9 mouse cellular contexts compared by ENCODE assay signal in the genomic region with DNA sequence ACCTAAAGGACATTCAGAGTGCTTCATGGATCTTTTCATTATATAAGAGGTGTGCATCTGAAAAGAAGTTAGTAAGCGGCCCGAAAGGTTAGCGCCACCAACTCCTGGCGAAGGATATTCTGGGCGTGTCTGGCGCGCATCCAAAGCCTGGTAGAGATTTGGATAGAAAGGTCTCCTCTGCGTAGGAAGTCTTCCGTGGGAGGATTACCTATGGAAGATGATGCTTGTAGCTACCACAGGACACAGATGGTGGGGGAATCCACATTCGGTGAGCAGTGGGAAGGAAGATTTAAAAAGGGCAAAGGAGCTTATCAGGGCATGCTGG. TPM values are rescaled to one million over a fixed set of nuclear protein-coding genes. Genes with fewer than 3 reads are reported as not detected.
DNase-seq lines count a peak whose midpoint lies in the region; ATAC-seq and TF ChIP-seq lines count a peak whose summit lies in the region.
"Had no signal": no experiment of that assay in that cellular context is flagged by ENCODE, and none has a peak within 500 bp of the region (broad histone marks: within the 10 kb centered on the region; RNA-seq: fewer than 3 reads in every experiment).

No protein-coding gene starts in this region.

- peak overlapping the region; percentile 88 for H3K4me3 ChIP-seq in ES-Bruce4 (ENCODE audit: low read depth, low read length)
- peak overlapping the region; percentile 59 for H3K4me3 ChIP-seq in embryonic facial prominence, embryonic 13.5 days
- peak overlapping the region; percentile 65 for H3K4me3 ChIP-seq in hindbrain, embryonic 15.5 days
- H3K4me3 ChIP-seq in macrophage (ENCODE audit: inconsistent target), result peak overlapping the region; percentile 85
- peak overlapping the region; percentile 63 for H3K4me3 ChIP-seq in stomach, postnatal 0 days (ENCODE audit: low read depth, low read length)

- 0 out of 2 replicates have a peak, but pooled peaks have one; percentile 8 for ATAC-seq in frontal cortex, adult (ENCODE audit: low TSS enrichment)
- ATAC-seq in embryonic facial prominence, embryonic 13.5 days (ENCODE audit: insufficient number of reproducible peaks, insufficient read depth, low FRiP score, low TSS enrichment, low read depth), result no peak
- ATAC-seq in hindbrain, embryonic 15.5 days (ENCODE audit: low FRiP score, low read depth), result no peak
- ATAC-seq in stomach, postnatal 0 days (ENCODE audit: low FRiP score, low TSS enrichment), result no peak

- H3K4me2 ChIP-seq in embryonic facial prominence, embryonic 13.5 days, result peak overlapping the region; percentile 78
- peak overlapping the region; percentile 78 for H3K4me2 ChIP-seq in hindbrain, embryonic 15.5 days
- peak overlapping the region; percentile 78 for H3K4me2 ChIP-seq in stomach, postnatal 0 days (replicated peaks; ENCODE audit: low read depth)

- no peaks in the 10 kb centered on the region for H3K27me3 ChIP-seq in ES-Bruce4 (ENCODE audit: control insufficient read depth, insufficient read depth, low read length, poor library complexity, severe bottlenecking)
- H3K27me3 ChIP-seq in embryonic facial prominence, embryonic 13.5 days, result no peaks in the 10 kb centered on the region
- no peaks in the 10 kb centered on the region for H3K27me3 ChIP-seq in hindbrain, embryonic 15.5 days
- H3K27me3 ChIP-seq in stomach, postnatal 0 days (ENCODE audit: control insufficient read depth, insufficient read depth, low read length), result no peaks in the 10 kb centered on the region
- H3K27me3 ChIP-seq: Patski had no signal

- TF ChIP-seq EP300 in ES-Bruce4 (IDR thresholded peaks at IDR 0.05; ENCODE audit: insufficient read depth, low read depth, low read length), result no peak
- TF ChIP-seq EP300 in stomach, postnatal 0 days (optimal IDR thresholded peaks at IDR 0.05), result no peak

- H3K27ac ChIP-seq in ES-Bruce4 (ENCODE audit: insufficient read depth, low read length) (no peak overlapping the region), macrophage (peak overlapping the region; percentile 81)
- H3K27ac ChIP-seq in embryonic facial prominence, embryonic 13.5 days, result 0 out of 2 replicates have a peak overlapping the region, but pooled peaks have one; percentile 80
- no peak overlapping the region for H3K27ac ChIP-seq in hindbrain, embryonic 15.5 days (replicated peaks)
- H3K27ac ChIP-seq in stomach, postnatal 0 days (replicated peaks), result peak overlapping the region; percentile 58; the same call in 1 of the 2 replicates

- no peak for TF ChIP-seq POLR2A in ES-Bruce4 (IDR thresholded peaks at IDR 0.05; ENCODE audit: insufficient read depth, low read length)

- H3K9me3 ChIP-seq in ES-Bruce4 (replicated peaks; ENCODE audit: control insufficient read depth, insufficient read depth, low read length, poor library complexity, severe bottlenecking), result no peaks in the 10 kb centered on the region
- no peaks in the 10 kb centered on the region for H3K9me3 ChIP-seq in embryonic facial prominence, embryonic 13.5 days
- H3K9me3 ChIP-seq in hindbrain, embryonic 15.5 days, result no peaks in the 10 kb centered on the region
- no peaks in the 10 kb centered on the region for H3K9me3 ChIP-seq in stomach, postnatal 0 days (ENCODE audit: control insufficient read depth, low read length)

- no peak for DNase-seq in frontal cortex, postnatal 14 days (ENCODE audit: low spot score in 2 of 2)
- no peak for DNase-seq in stomach, postnatal 0 days (ENCODE audit: low spot score)
- DNase-seq in urinary bladder, postnatal 10 days (ENCODE audit: low spot score), result no peak

- peaks cover 24% of the 10 kb centered on the region for H3K79me2 ChIP-seq in macrophage (ENCODE audit: inconsistent target)

- no peaks in the 10 kb centered on the region for H3K4me1 ChIP-seq in ES-Bruce4 (ENCODE audit: control insufficient read depth, insufficient read depth, low read length)
- peaks cover 10% of the 10 kb centered on the region for H3K4me1 ChIP-seq in embryonic facial prominence, embryonic 13.5 days
- peaks cover 14% of the 10 kb centered on the region for H3K4me1 ChIP-seq in hindbrain, embryonic 15.5 days (replicated peaks)
- H3K4me1 ChIP-seq in stomach, postnatal 0 days (replicated peaks; ENCODE audit: control insufficient read depth, insufficient read depth), result no peaks in the 10 kb centered on the region

- H3K36me3 ChIP-seq in ES-Bruce4 (ENCODE audit: control insufficient read depth, insufficient read depth, low read length, poor library complexity, severe bottlenecking), result peaks cover 7% of the 10 kb centered on the region
- peaks cover 12% of the 10 kb centered on the region for H3K36me3 ChIP-seq in embryonic facial prominence, embryonic 13.5 days
- H3K36me3 ChIP-seq in hindbrain, embryonic 15.5 days, result no peaks in the 10 kb centered on the region
- H3K36me3 ChIP-seq in macrophage (ENCODE audit: inconsistent target), result peaks cover 6% of the 10 kb centered on the region; the same call in 1 of the 2 replicates
- H3K36me3 ChIP-seq in stomach, postnatal 0 days (ENCODE audit: control insufficient read depth, insufficient read depth, low read length), result no peaks in the 10 kb centered on the region; the same call in 1 of the 2 replicates

- H3K9ac ChIP-seq in ES-Bruce4 (ENCODE audit: low read depth, poor library complexity, severe bottlenecking), result peak overlapping the region; percentile 77
- peak overlapping the region; percentile 71 for H3K9ac ChIP-seq in embryonic facial prominence, embryonic 13.5 days
- peak overlapping the region; percentile 34 for H3K9ac ChIP-seq in hindbrain, embryonic 15.5 days
- peak overlapping the region; percentile 65 for H3K9ac ChIP-seq in stomach, postnatal 0 days (ENCODE audit: low read length)

- TF ChIP-seq CTCF in ES-Bruce4 (IDR thresholded peaks at IDR 0.05; ENCODE audit: low read depth, low read length), result no peak
- TF ChIP-seq CTCF in stomach, postnatal 0 days (IDR thresholded peaks at IDR 0.05; ENCODE audit: low read depth), result no peak

- 3% methylated on average over 10 of the region's 10 CpGs for WGBS in embryonic facial prominence, embryonic 13.5 days
- WGBS in hindbrain, embryonic 15.5 days, result 3% methylated on average over 10 of the region's 10 CpGs
- 3% methylated on average over 10 of the region's 10 CpGs for WGBS in macrophage (ENCODE audit: missing documents)
- WGBS in stomach, postnatal 0 days, result 3% methylated on average over 10 of the region's 10 CpGs

RNA-seq across cellular contexts. Expression of gene Cenpu, which starts 0.6 kb away (rescaled TPM):
- polyA plus RNA-seq in ES-Bruce4 (2011; ENCODE audit: insufficient read depth, insufficient read length, low read depth, missing spikeins) (56.9 and 69.6 TPM in 2 replicates), macrophage (2018) (5.9 to 18.6 TPM (median 9.6 TPM) in 3 replicates)
- 18.0 and 19.7 TPM in 2 replicates for polyA plus RNA-seq in embryonic facial prominence, embryonic 13.5 days (2015; fragmentation: Nextera tagmentation; extraction: Ambion mirVana)
- polyA plus RNA-seq in hindbrain, embryonic 15.5 days (2015; fragmentation: Nextera tagmentation; extraction: Ambion mirVana), result 6.4 and 6.9 TPM in 2 replicates
- total RNA-seq in macrophage (2018; cell fraction: chromatin; rRNA removed), result 10 to 100 TPM in 21 of 26 experiments, 1 to 10 TPM in 5; 2.1 to 59.2 (median 31.3) TPM
- total RNA-seq in macrophage (2018; cell fraction: cytosol; rRNA removed), result 1 to 10 TPM; 3.5 to 7.6 (median 6.0) TPM
- total RNA-seq in macrophage (2018; cell fraction: nucleus; rRNA removed), result 10 to 100 TPM in 15 of 26 experiments, 1 to 10 TPM in 11; 4.0 to 35.7 (median 10.8) TPM
- 5.4 and 7.3 TPM in 2 replicates for polyA plus RNA-seq in stomach, postnatal 0 days (2015; fragmentation: Nextera tagmentation; extraction: Ambion mirVana)

Comparison
In these comparisons a context has a peak if more than half of its experiments do, and no peak if none do; other contexts are left out.
1. H3K27ac ChIP-seq: peak in embryonic facial prominence, embryonic 13.5 days (single experiment), macrophage (single experiment) and stomach, postnatal 0 days (single experiment); none in ES-Bruce4 (single experiment) and hindbrain, embryonic 15.5 days (single experiment).
2. Peak in every context shown above with its lines, with median percentiles within 50 percentile points of each other: H3K4me3 ChIP-seq, H3K9ac ChIP-seq and H3K4me2 ChIP-seq.